Mouse (Mus musculus) lung, embryonic 14.5 days (tissue): ENCODE results near the gene Gm5795. TPM values are rescaled to one million over a fixed set of nuclear protein-coding genes. Genes with fewer than 3 reads are reported as not detected.
"Not testable (repeated sequence)": the region's sequence is repeated elsewhere in the genome, so short reads cannot be mapped to it uniquely, and the experiment has no call there.

Experiments used
- ATAC-seq: fragments of 200-750 bp; cut with Nextera tagmentation; 2 replicates; pipeline ENCODE4 v1.8.0; 2017; ENCODE audit warnings: mild to moderate bottlenecking, moderate TSS enrichment, moderate library complexity; ENCODE audit not compliant: insufficient read depth
- DNase-seq: peaks from one replicate; pipeline ENCODE4 v3.0.0-alpha.2; 2015
- H3K27ac ChIP-seq: fragments of 300-500 bp; sonication (generic); 2 replicates; pipeline ENCODE4 v1.5.1; 2014; ENCODE audit warnings: low read depth, mild to moderate bottlenecking, moderate library complexity
- H3K27me3 ChIP-seq: fragments of 300-500 bp; sonication (generic); 2 replicates; pipeline ENCODE4 v1.6.1; 2014; ENCODE audit warnings: low read length, control low read depth; ENCODE audit not compliant: insufficient read depth
- H3K36me3 ChIP-seq: fragments of 300-500 bp; sonication (generic); 2 replicates; pipeline ENCODE4 v1.6.1; 2014; ENCODE audit warnings: control low read depth; ENCODE audit not compliant: insufficient read depth
- H3K4me1 ChIP-seq: fragments of 300-500 bp; sonication (generic); 2 replicates; pipeline ENCODE4 v1.6.1; 2014; ENCODE audit warnings: antibody characterized with exemption, control low read depth; ENCODE audit not compliant: insufficient read depth
- H3K4me2 ChIP-seq: fragments of 300-500 bp; sonication (generic); 2 replicates; pipeline ENCODE4 v1.6.1; 2014; ENCODE audit warnings: mild to moderate bottlenecking
- H3K4me3 ChIP-seq: fragments of 300-500 bp; sonication (generic); 2 replicates; pipeline ENCODE4 v1.5.1; 2014; ENCODE audit warnings: low read depth, low read length
- H3K9ac ChIP-seq: fragments of 300-500 bp; sonication (generic); 2 replicates; pipeline ENCODE4 v1.6.1; 2014
- H3K9me3 ChIP-seq: fragments of 300-500 bp; sonication (generic); 2 replicates; pipeline ENCODE4 v1.6.1; 2016; ENCODE audit warnings: low read depth, low read length, control low read depth
- CTCF ChIP-seq: IDR thresholded peaks from 2 replicates; pipeline ENCODE4 v1.5.1; 2016; ENCODE audit warnings: antibody characterized with exemption, low read depth
- WGBS: fragments of 180-500 bp; shearing (Covaris S2); extraction: QIAGEN DNeasy Blood & Tissue Kit; methylation state at CpG from one replicate; pipeline ENCODE4 v1.1.7; 2014; 5-methylcytosine and 5-hydroxymethylcytosine counted together
- polyA plus RNA-seq: library from polyadenylated mRNA; unstranded; fragments of >200 nt; fragmentation: Nextera tagmentation; extraction: Ambion mirVana; gene quantifications from 2 replicates; pipeline ENCODE4 v1.2.1, GENCODE M21; 2014

Gene Gm5795
- polyA plus RNA-seq, result not detected in 2 replicates

- H3K4me1 ChIP-seq, H3K4me2 ChIP-seq, H3K36me3 ChIP-seq, DNase-seq, H3K9me3 ChIP-seq, H3K27ac ChIP-seq, H3K9ac ChIP-seq, H3K27me3 ChIP-seq, H3K4me3 ChIP-seq, ATAC-seq: not testable (repeated sequence)
- WGBS, result no CpG with 5 or more reads among the region's 2 CpGs
Measured at GRCm38 (mm10) chr14:3187955-3188354, at the start of gene Gm5795. TSS of gene Gm5795 (plus strand) at chr14:3188255.

- 1% methylated on average over 16 of the region's 62 CpGs for WGBS
- Histone ChIP-seq H3K4me2 (peak within 1 kb of the TSS; percentile 65), H3K4me3 (peak within 1 kb of the TSS; percentile 38), H3K9ac (peak within 1 kb of the TSS; percentile 34)
- not testable (repeated sequence) for H3K9me3 ChIP-seq, ATAC-seq, H3K27ac ChIP-seq, H3K27me3 ChIP-seq, H3K4me1 ChIP-seq, H3K36me3 ChIP-seq
- peak; percentile 1 for DNase-seq
Measured at GRCm38 (mm10) chr14:3208272-3209152, 20.5 kb downstream of the Gm5795 start, which contains the start of gene D830030K20Rik. TSS of gene D830030K20Rik (plus strand) at chr14:3208488.

- not testable (repeated sequence) for H3K9me3 ChIP-seq, H3K4me2 ChIP-seq, H3K4me3 ChIP-seq, H3K4me1 ChIP-seq, H3K36me3 ChIP-seq, H3K27me3 ChIP-seq, ATAC-seq, H3K27ac ChIP-seq, H3K9ac ChIP-seq
- peak; percentile 46 for DNase-seq
- TF ChIP-seq CTCF, result peak; percentile 56
- WGBS, result 7% methylated on average over 9 of the region's 11 CpGs
Measured at GRCm38 (mm10) chr14:3209367-3209766, 21.3 kb downstream of the Gm5795 start.

Other genes with a start within 250 kb of the Gm5795 start
- not detected in 2 replicates for gene Gm2888, start 158.3 kb upstream of the Gm5795 start, polyA plus RNA-seq
- gene Gm2897, start 139.0 kb upstream of the Gm5795 start, polyA plus RNA-seq, result 1.9 and 2.7 TPM in 2 replicates
- gene Gm10340, start 54.3 kb upstream of the Gm5795 start, polyA plus RNA-seq, result 0.14 TPM in 1 of 2 replicates, not detected in the other
- 4.9 and 5.6 TPM in 2 replicates for gene D830030K20Rik, start 20.2 kb downstream of the Gm5795 start, polyA plus RNA-seq
- not detected in 2 replicates for gene Gm2956, start 144.4 kb downstream of the Gm5795 start, polyA plus RNA-seq
- gene Gm10413, start 206.8 kb downstream of the Gm5795 start, polyA plus RNA-seq, result not detected in 2 replicates
- 1.2 and 1.3 TPM in 2 replicates for gene Gm10409, start 224.4 kb downstream of the Gm5795 start, polyA plus RNA-seq
- 0.59 and 0.64 TPM in 2 replicates for gene Gm3005, start 239.8 kb downstream of the Gm5795 start, polyA plus RNA-seq